Mouse (Mus musculus): ENCODE measurements around the gene Ctrc. TPM values are rescaled to one million over a fixed set of nuclear protein-coding genes. Genes with fewer than 3 reads are reported as not detected.
A peak's percentile ranks its signal among the peaks of the same experiment; 100 is the strongest.

The Ctrc gene
- polyA plus RNA-seq, 1 experiment: not detected

DNA sequence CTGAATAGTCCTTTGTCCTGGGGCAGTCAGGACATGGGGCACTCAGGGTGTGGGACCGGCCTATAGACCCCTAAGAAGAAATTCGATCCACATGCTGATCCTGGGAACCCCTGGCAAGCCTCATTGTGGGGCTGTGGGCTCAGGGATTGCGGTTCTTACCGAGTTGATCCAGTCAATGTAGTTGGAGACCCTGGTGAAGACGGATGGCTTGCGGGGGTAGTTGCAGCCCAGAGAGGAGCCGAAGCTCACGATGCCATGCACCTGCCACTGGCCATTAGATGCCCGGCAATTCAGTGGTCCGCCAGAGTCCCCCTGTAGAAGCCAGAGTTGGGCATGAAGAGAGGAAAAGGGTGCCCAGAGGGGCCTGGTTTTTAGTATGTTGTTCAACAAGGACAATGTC lies 28.5 kb downstream of the Ctrc start:
- Histone ChIP-seq H3K27me3 (ENCODE audit: control insufficient read depth, insufficient read depth, insufficient read length) (no peaks in the 10 kb centered on the region), H3K4me2 (ENCODE audit: low read depth) (no peak overlapping the region), H3K4me3 (no peak overlapping the region), H3ac (ENCODE audit: control insufficient read depth, insufficient read length) (no peak overlapping the region), H3K79me2 (ENCODE audit: control insufficient read depth, insufficient read depth) (no peaks in the 10 kb centered on the region), H3K36me3 (ENCODE audit: control insufficient read depth, insufficient read depth) (no peaks in the 10 kb centered on the region)
- no peak for TF ChIP-seq CEBPB (IDR thresholded peaks at IDR 0.05; ENCODE audit: insufficient read depth, poor library complexity, severe bottlenecking)
- no peak for TF ChIP-seq USF1 (IDR thresholded peaks at IDR 0.05; ENCODE audit: low read depth)
- TF ChIP-seq MYOG (IDR thresholded peaks at IDR 0.05; ENCODE audit: control insufficient read depth in 1 of 3, insufficient read depth in 1 of 3, insufficient read length in 2 of 3, low read depth in 2 of 3): no peak

DNA sequence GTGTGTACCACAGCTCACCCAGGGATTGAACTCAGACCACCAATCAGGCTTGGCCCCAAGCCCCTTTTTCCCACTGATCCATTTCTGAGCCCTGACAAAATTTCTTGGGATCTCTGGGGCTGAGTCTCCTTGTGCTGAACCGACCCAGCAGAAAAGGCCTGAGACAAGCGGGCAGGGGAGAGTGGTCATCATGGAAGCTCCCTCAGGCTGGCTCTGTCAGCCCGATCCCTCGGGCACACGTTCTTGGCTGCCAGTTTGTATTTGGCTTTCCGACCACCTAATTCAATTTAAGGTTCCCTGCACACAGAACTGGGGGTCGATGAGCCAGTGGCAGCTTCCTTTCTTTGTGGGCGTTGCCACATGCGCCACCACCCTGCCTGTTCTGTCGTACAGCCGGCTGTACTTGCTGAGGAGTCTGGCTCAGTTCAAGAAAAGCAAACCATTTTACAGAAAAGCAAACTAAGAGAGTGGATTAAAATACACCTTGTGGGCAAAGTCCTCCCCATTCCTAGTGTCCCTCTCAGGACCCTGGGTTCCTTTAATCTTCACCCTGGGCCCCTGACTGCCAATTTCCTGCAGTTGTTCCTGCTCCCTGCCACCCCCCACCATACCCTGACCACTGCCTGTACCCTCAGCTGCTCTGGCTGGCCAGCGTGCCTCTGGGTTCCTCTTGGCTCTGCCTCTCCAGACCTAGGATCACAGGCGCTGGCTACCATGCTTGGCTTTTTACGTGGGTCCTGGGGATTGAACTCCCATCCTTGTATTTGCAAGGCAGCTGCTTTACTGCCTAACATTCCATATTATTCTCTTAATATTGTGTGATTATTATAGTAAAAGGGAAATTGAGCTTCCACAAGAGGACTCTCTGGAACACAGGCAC lies 29.1 kb downstream of the Ctrc start:
- Histone ChIP-seq H3K27me3 (ENCODE audit: control insufficient read depth, insufficient read depth, insufficient read length) (no peaks in the 10 kb centered on the region), H3ac (ENCODE audit: control insufficient read depth, insufficient read length) (no peak overlapping the region), H3K4me2 (ENCODE audit: low read depth) (no peak overlapping the region), H3K79me2 (ENCODE audit: control insufficient read depth, insufficient read depth) (no peaks in the 10 kb centered on the region), H3K36me3 (ENCODE audit: control insufficient read depth, insufficient read depth) (no peaks in the 10 kb centered on the region), H3K4me3 (no peak overlapping the region)
- no peak for TF ChIP-seq MAX (IDR thresholded peaks at IDR 0.05; ENCODE audit: low read depth)
- TF ChIP-seq MYOD1 (IDR thresholded peaks at IDR 0.05; ENCODE audit: control insufficient read depth in 1 of 3, insufficient read length in 2 of 3, low read depth in 2 of 3): no peak
- TF ChIP-seq POLR2AphosphoS2 (IDR thresholded peaks at IDR 0.05; ENCODE audit: insufficient read length, low read depth): no peak
- TF ChIP-seq MYOG (IDR thresholded peaks at IDR 0.05; ENCODE audit: control insufficient read depth in 1 of 3, insufficient read depth in 1 of 3, insufficient read length in 2 of 3, low read depth in 2 of 3): no peak
- TF ChIP-seq TCF3 (IDR thresholded peaks at IDR 0.05; ENCODE audit: insufficient read length, low read depth): no peak
- no peak for TF ChIP-seq USF1 (IDR thresholded peaks at IDR 0.05; ENCODE audit: low read depth)
- no peak for TF ChIP-seq TCF12 (IDR thresholded peaks at IDR 0.05; ENCODE audit: insufficient read depth, poor library complexity, severe bottlenecking)
- TF ChIP-seq CEBPB (IDR thresholded peaks at IDR 0.05; ENCODE audit: insufficient read depth, poor library complexity, severe bottlenecking): no peak

DNA sequence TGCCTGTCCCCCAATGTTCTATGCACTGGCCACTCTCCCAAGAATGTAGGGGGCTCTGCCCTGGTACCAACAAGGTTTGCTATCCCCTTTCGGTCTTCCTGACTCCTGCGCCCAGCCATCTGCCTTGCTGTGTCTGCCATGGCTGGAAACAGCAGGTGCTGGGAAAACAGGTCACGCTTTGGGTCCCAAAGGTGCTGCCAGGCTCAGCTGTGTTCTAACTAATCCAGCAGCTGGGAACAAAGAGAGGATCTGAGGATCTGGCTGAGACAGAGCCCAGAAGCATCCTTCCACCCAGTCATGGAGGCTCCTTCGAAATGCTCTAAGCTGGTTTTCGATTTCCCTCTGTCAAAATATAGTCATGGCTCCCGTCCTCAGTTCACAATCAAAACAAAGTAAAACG lies 29.9 kb downstream of the Ctrc start:
- no peaks in the 10 kb centered on the region for H3K79me2 ChIP-seq (ENCODE audit: control insufficient read depth, insufficient read depth)
- TF ChIP-seq MYOG (IDR thresholded peaks at IDR 0.05; ENCODE audit: control insufficient read depth in 1 of 3, insufficient read depth in 1 of 3, insufficient read length in 2 of 3, low read depth in 2 of 3) (no peak), POLR2A (IDR thresholded peaks at IDR 0.05; ENCODE audit: insufficient read length, low read depth) (no peak), TCF12 (IDR thresholded peaks at IDR 0.05; ENCODE audit: insufficient read depth, poor library complexity, severe bottlenecking) (no peak), POLR2AphosphoS2 (IDR thresholded peaks at IDR 0.05; ENCODE audit: insufficient read length, low read depth) (no peak), E2F4 (IDR thresholded peaks at IDR 0.05; ENCODE audit: insufficient read depth) (no peak), TCF3 (IDR thresholded peaks at IDR 0.05; ENCODE audit: insufficient read length, low read depth) (no peak), SRF (IDR thresholded peaks at IDR 0.05; ENCODE audit: control insufficient read depth, insufficient read length, low read depth) (no peak), CEBPB (IDR thresholded peaks at IDR 0.05; ENCODE audit: insufficient read depth, poor library complexity, severe bottlenecking) (no peak), USF1 (IDR thresholded peaks at IDR 0.05; ENCODE audit: low read depth) (no peak), MYOD1 (IDR thresholded peaks at IDR 0.05; ENCODE audit: control insufficient read depth in 1 of 3, insufficient read length in 2 of 3, low read depth in 2 of 3) (no peak), MAX (IDR thresholded peaks at IDR 0.05; ENCODE audit: low read depth) (no peak), REST (IDR thresholded peaks at IDR 0.05; ENCODE audit: insufficient read depth, insufficient read length) (no peak)
- no peaks in the 10 kb centered on the region for H3K27me3 ChIP-seq (ENCODE audit: control insufficient read depth, insufficient read depth, insufficient read length)
- H3K4me3 ChIP-seq: no peak overlapping the region
- H3K4me2 ChIP-seq (ENCODE audit: low read depth): no peak overlapping the region
- H3ac ChIP-seq (ENCODE audit: control insufficient read depth, insufficient read length): no peak overlapping the region
- H3K36me3 ChIP-seq (ENCODE audit: control insufficient read depth, insufficient read depth): peaks cover 1% of the 10 kb centered on the region

DNA sequence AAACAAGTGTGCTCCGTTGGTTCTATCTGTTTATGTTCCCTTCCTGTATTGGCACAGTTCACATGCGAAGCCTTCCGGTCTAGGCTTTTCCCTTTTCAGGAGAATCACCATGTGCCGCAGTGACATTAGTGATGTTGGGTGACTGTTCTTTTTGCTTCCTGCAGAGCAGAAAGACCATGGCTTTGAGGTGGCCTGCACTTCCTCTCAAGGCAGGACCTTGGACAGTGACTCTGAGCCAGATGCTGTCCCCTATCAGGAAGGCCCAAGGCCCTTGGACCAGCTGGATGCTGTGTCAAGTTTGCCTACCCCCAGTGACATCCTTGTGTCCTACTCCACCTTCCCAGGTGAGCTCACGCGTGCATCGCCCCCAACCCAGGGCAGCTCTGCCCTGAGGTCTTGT lies 34.8 kb downstream of the Ctrc start:
- Histone ChIP-seq H3K36me3 (ENCODE audit: control insufficient read depth, insufficient read depth) (peaks cover 11% of the 10 kb centered on the region), H3K4me2 (ENCODE audit: low read depth) (no peak overlapping the region), H3K4me3 (no peak overlapping the region), H3K27me3 (ENCODE audit: control insufficient read depth, insufficient read depth, insufficient read length) (no peaks in the 10 kb centered on the region), H3K79me2 (ENCODE audit: control insufficient read depth, insufficient read depth) (no peaks in the 10 kb centered on the region), H3ac (ENCODE audit: control insufficient read depth, insufficient read length) (no peak overlapping the region)
- TF ChIP-seq CEBPB (IDR thresholded peaks at IDR 0.05; ENCODE audit: insufficient read depth, poor library complexity, severe bottlenecking): no peak
- no peak for TF ChIP-seq MYOG (IDR thresholded peaks at IDR 0.05; ENCODE audit: control insufficient read depth in 1 of 3, insufficient read depth in 1 of 3, insufficient read length in 2 of 3, low read depth in 2 of 3)
- TF ChIP-seq USF1 (IDR thresholded peaks at IDR 0.05; ENCODE audit: low read depth): no peak
- no peak for TF ChIP-seq TCF3 (IDR thresholded peaks at IDR 0.05; ENCODE audit: insufficient read length, low read depth)
- TF ChIP-seq MAX (IDR thresholded peaks at IDR 0.05; ENCODE audit: low read depth): no peak
- TF ChIP-seq REST (IDR thresholded peaks at IDR 0.05; ENCODE audit: insufficient read depth, insufficient read length): peak; percentile 66

DNA sequence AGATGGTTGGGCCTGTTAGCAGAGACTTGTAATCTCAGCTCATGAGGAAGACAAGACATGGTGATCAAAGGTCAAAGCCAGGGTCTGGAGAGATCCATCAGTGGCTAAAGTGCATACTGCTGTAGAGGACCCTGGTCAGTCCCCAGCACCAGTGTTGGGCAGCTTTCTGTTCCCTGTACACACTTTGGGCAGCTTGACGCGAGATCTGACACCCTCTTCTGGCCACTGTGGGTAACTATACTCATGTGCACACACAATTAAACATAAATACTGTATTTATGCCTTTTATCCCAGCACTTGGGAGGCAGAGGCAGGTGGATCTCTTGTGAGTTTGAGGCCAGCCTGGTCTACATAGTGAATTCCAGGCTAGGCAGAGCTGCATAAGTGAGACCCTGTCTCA lies 35.2 kb downstream of the Ctrc start:
- Histone ChIP-seq H3K79me2 (ENCODE audit: control insufficient read depth, insufficient read depth) (no peaks in the 10 kb centered on the region), H3ac (ENCODE audit: control insufficient read depth, insufficient read length) (no peak overlapping the region), H3K27me3 (ENCODE audit: control insufficient read depth, insufficient read depth, insufficient read length) (no peaks in the 10 kb centered on the region), H3K36me3 (ENCODE audit: control insufficient read depth, insufficient read depth) (peaks cover 11% of the 10 kb centered on the region), H3K4me3 (no peak overlapping the region), H3K4me2 (ENCODE audit: low read depth) (no peak overlapping the region)
- TF ChIP-seq MYOG (IDR thresholded peaks at IDR 0.05; ENCODE audit: control insufficient read depth in 1 of 3, insufficient read depth in 1 of 3, insufficient read length in 2 of 3, low read depth in 2 of 3) (no peak), TCF3 (IDR thresholded peaks at IDR 0.05; ENCODE audit: insufficient read length, low read depth) (no peak), MYOD1 (IDR thresholded peaks at IDR 0.05; ENCODE audit: control insufficient read depth in 1 of 3, insufficient read length in 2 of 3, low read depth in 2 of 3) (no peak), REST (IDR thresholded peaks at IDR 0.05; ENCODE audit: insufficient read depth, insufficient read length) (no peak), MAX (IDR thresholded peaks at IDR 0.05; ENCODE audit: low read depth) (no peak), SRF (IDR thresholded peaks at IDR 0.05; ENCODE audit: control insufficient read depth, insufficient read length, low read depth) (no peak), TCF12 (IDR thresholded peaks at IDR 0.05; ENCODE audit: insufficient read depth, poor library complexity, severe bottlenecking) (no peak), POLR2A (IDR thresholded peaks at IDR 0.05; ENCODE audit: insufficient read length, low read depth) (no peak)

Data from myocyte (in vitro differentiated cells).